Comparison of ENCODE assay signal across 21 mouse cellular contexts in genomic region chr1:12437894-12438293, GRCm38 (mm10).
DNase-seq lines count a peak whose midpoint lies in the region; ATAC-seq and TF ChIP-seq lines count a peak whose summit lies in the region.
"Had no signal": no experiment of that assay in that cellular context is flagged by ENCODE, and none has a peak within 500 bp of the region (broad histone marks: within the 10 kb centered on the region; RNA-seq: fewer than 3 reads in every experiment).

No protein-coding gene starts in this region.

- TF ChIP-seq CTCF in left cerebral cortex, adult 2 months (IDR thresholded peaks at IDR 0.05): no peak

- H3K4me1 ChIP-seq in kidney, embryonic 16.5 days (ENCODE audit: insufficient read depth, low read length): no peaks in the 10 kb centered on the region
- H3K4me1 ChIP-seq: forebrain, embryonic 13.5 days; heart, embryonic 12.5 days had no signal

- no peak overlapping the region for H3K4me2 ChIP-seq in kidney, embryonic 16.5 days (replicated peaks; ENCODE audit: low read depth, low read length)
- H3K4me2 ChIP-seq: forebrain, embryonic 13.5 days; heart, embryonic 12.5 days; hindbrain, embryonic 14.5 days had no signal

- H3K36me3 ChIP-seq in kidney, embryonic 16.5 days (ENCODE audit: insufficient read depth, low read length): no peaks in the 10 kb centered on the region
- H3K36me3 ChIP-seq: G1E; heart, embryonic 12.5 days; hindbrain, embryonic 10.5 days had no signal

- peak; percentile 61 for DNase-seq in embryo, embryonic 10 days (ENCODE audit: low spot score)
- DNase-seq in embryo, embryonic 9.5 days (ENCODE audit: extremely low spot score): no peak
- no peak for DNase-seq in kidney, postnatal 14 days
- DNase-seq in embryo, embryonic 10.5 days (ENCODE audit: low spot score): peak; percentile 37
- peak; percentile 34 for DNase-seq in mesoderm, embryonic 11.5 days (ENCODE audit: low read depth, low spot score)
- no peak for DNase-seq in left cerebral cortex, adult 2 months (ENCODE audit: extremely low spot score in 1 of 2, low spot score in 2 of 2)
- DNase-seq: adrenal gland, adult 8-10 months; B cell, adult 2 months; cerebellum, adult 11 months; cerebellum, adult 8-10 months; cerebellum, postnatal 14 days; forebrain, postnatal 0 days; gastrocnemius, adult 2 months; gastrocnemius, postnatal 25 days had no signal

- intact Hi-C loops in left cerebral cortex, adult 2 months (cut with DNase I): no loop called here

- no peak overlapping the region for H3K27ac ChIP-seq in kidney, embryonic 16.5 days (ENCODE audit: low read length)
- no peak overlapping the region for H3K27ac ChIP-seq in left cerebral cortex, adult 2 months
- H3K27ac ChIP-seq: forebrain, embryonic 13.5 days; gastrocnemius, adult 2 months; hindbrain, embryonic 10.5 days; hindbrain, embryonic 14.5 days had no signal

- 37% methylated on average over 2 of the region's 2 CpGs for WGBS in kidney, embryonic 16.5 days

- H3K27me3 ChIP-seq in kidney, embryonic 16.5 days (ENCODE audit: insufficient read depth, low read length): no peaks in the 10 kb centered on the region
- H3K27me3 ChIP-seq: forebrain, embryonic 13.5 days; heart, embryonic 12.5 days had no signal

- no peak overlapping the region for H3K4me3 ChIP-seq in kidney, embryonic 16.5 days (ENCODE audit: low read length)
- no peak overlapping the region for H3K4me3 ChIP-seq in left cerebral cortex, adult 2 months
- H3K4me3 ChIP-seq: forebrain, embryonic 13.5 days; gastrocnemius, adult 2 months; heart, embryonic 12.5 days; hindbrain, embryonic 10.5 days had no signal

- peak; percentile 51; the same call in 1 of the 2 replicates for ATAC-seq in kidney, embryonic 16.5 days (ENCODE audit: low FRiP score, low TSS enrichment)
- ATAC-seq: CD4-positive, CD25-positive, alpha-beta regulatory T cell, adult 4 months; forebrain, embryonic 13.5 days; forebrain, postnatal 0 days had no signal

- H3K9me3 ChIP-seq in kidney, embryonic 16.5 days (ENCODE audit: low read length): no peaks in the 10 kb centered on the region; the same call in 1 of the 2 replicates
- H3K9me3 ChIP-seq: forebrain, embryonic 13.5 days; G1E had no signal

- H3K9ac ChIP-seq in kidney, embryonic 16.5 days (replicated peaks; ENCODE audit: low read length): no peak overlapping the region
- H3K9ac ChIP-seq: forebrain, embryonic 13.5 days; forebrain, postnatal 0 days; heart, embryonic 12.5 days; hindbrain, embryonic 14.5 days had no signal

Comparison
In these comparisons a context has a peak if more than half of its experiments do, and no peak if none do; other contexts are left out.
1. DNase-seq: peak in embryo, embryonic 10 days (single experiment), embryo, embryonic 10.5 days (single experiment) and mesoderm, embryonic 11.5 days (single experiment); none in embryo, embryonic 9.5 days (single experiment), kidney, postnatal 14 days (single experiment) and left cerebral cortex, adult 2 months (0 of 2).